Mouse (Mus musculus) layer of hippocampus, adult 8-10 months (tissue): ENCODE data around the gene Mvb12a. TPM values are rescaled to one million over a fixed set of nuclear protein-coding genes. Genes with fewer than 3 reads are reported as not detected.

Experiments
- DNase-seq, 2 experiments: peaks; one replicate each; pipeline ENCODE4 v3.0.0; 2022; ENCODE audit warnings: low spot score in 2 of 2
- total RNA-seq, 4 experiments: library from RNA; stranded (reverse); gene quantifications; 2 replicates each; pipeline ENCODE4 v1.2.4; 2022

Mvb12a gene
- total RNA-seq: 10 to 100 TPM; 32.6 to 43.7 (median 36.8) TPM

GRCm38 (mm10) chr8:71542632-71543343, at the start of gene Mvb12a:
Mvb12a (plus strand) TSS chr8:71542922.
- peak; percentile 97 to 99 for DNase-seq

GRCm38 (mm10) chr8:71495039-71495438, 47.7 kb upstream of the Mvb12a start:
- DNase-seq: peak in 1 of 2 experiments; percentile 73

- DNase-seq: no peak
Measured at GRCm38 (mm10) chr8:71495811-71496210, 46.9 kb upstream of the Mvb12a start.

- DNase-seq: no peak
Measured at GRCm38 (mm10) chr8:71496481-71496880, 46.2 kb upstream of the Mvb12a start.

- no peak for DNase-seq
Measured at GRCm38 (mm10) chr8:71497077-71497645, 45.6 kb upstream of the Mvb12a start.

- no peak for DNase-seq
Measured at GRCm38 (mm10) chr8:71497881-71498501, 44.7 kb upstream of the Mvb12a start.

GRCm38 (mm10) chr8:71498816-71499690, 43.7 kb upstream of the Mvb12a start:
- DNase-seq: no peak

GRCm38 (mm10) chr8:71504349-71504748, 38.4 kb upstream of the Mvb12a start:
- DNase-seq: no peak

GRCm38 (mm10) chr8:71505326-71505725, 37.4 kb upstream of the Mvb12a start:
- no peak for DNase-seq

- DNase-seq: no peak
Measured at GRCm38 (mm10) chr8:71505979-71506378, 36.7 kb upstream of the Mvb12a start.

GRCm38 (mm10) chr8:71507589-71508104, 35.1 kb upstream of the Mvb12a start:
- peak; percentile 62 to 75 for DNase-seq

- no peak for DNase-seq
Measured at GRCm38 (mm10) chr8:71509316-71509715, 33.4 kb upstream of the Mvb12a start.

- DNase-seq: no peak
Measured at GRCm38 (mm10) chr8:71511644-71512043, 31.1 kb upstream of the Mvb12a start, which contains the start of gene Plvap. Plvap (minus strand) TSS chr8:71511752.

GRCm38 (mm10) chr8:71513018-71513754, 29.5 kb upstream of the Mvb12a start:
- no peak for DNase-seq

GRCm38 (mm10) chr8:71515043-71515442, 27.7 kb upstream of the Mvb12a start:
- DNase-seq: no peak

GRCm38 (mm10) chr8:71516786-71517185, 25.9 kb upstream of the Mvb12a start:
- no peak for DNase-seq

GRCm38 (mm10) chr8:71519037-71519825, 23.5 kb upstream of the Mvb12a start:
- DNase-seq: peak in 1 of 2 experiments; percentile 40

GRCm38 (mm10) chr8:71521634-71522033, 21.1 kb upstream of the Mvb12a start:
- peak; percentile 82 to 88 for DNase-seq

GRCm38 (mm10) chr8:71525226-71526050, 17.3 kb upstream of the Mvb12a start, which contains the start of gene Ccdc194:
Ccdc194 (minus strand) TSS chr8:71525711.
- no peak for DNase-seq
